Mouse (Mus musculus) lung, adult 2 months (tissue): ENCODE measurements around the gene Nutf2.

Experiments used
- CTCF ChIP-seq: fragments of 200-500 bp; IDR thresholded peaks from 2 replicates; pipeline ENCODE4 v1.5.1; 2011; ENCODE audit warnings: mild to moderate bottlenecking, low read length, control low read depth; ENCODE audit not compliant: insufficient read depth
- POLR2A ChIP-seq: fragments of 200-500 bp; IDR thresholded peaks from 2 replicates; pipeline ENCODE4 v1.6.1; 2011; ENCODE audit warnings: low read depth, mild to moderate bottlenecking, control low read depth, low read length, borderline replicate concordance; ENCODE audit errors: extremely low read depth

DNA sequence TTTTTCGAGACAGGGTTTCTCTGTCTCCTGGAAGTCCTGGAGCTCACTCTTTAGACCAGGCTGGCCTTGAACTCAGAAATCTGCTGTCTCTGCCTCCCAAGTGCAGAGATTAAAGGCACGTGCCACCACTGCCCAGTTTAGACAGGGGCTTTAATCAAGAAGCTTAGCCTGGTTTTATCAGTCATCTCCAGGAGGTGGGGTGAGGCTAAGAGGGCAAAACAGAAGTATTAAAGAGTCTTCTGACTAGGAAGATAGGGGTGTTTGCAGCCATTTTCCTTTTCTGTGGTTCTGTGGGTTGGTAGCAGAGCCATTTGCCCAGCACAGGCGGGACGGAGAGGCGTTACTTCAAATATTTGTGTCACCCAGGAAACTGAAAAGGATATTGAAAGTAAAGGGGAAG, 1.1 kb upstream of the Nutf2 start:
- TF ChIP-seq POLR2A: no peak
- no peak for TF ChIP-seq CTCF
